Mouse (Mus musculus) stomach, postnatal 0 days (tissue): Measurements from ENCODE around the gene Tuba4a. TPM values are rescaled to one million over a fixed set of nuclear protein-coding genes. Genes with fewer than 3 reads are reported as not detected.

ENCODE experiments used
- ATAC-seq: fragments of 200-750 bp; cut with Nextera tagmentation; 2 replicates; pipeline ENCODE4 v1.8.0; 2017; ENCODE audit not compliant: low FRiP score, low TSS enrichment
- DNase-seq: peaks from one replicate; pipeline ENCODE4 v3.0.0-alpha.2; 2016; ENCODE audit warnings: low spot score
- H3K27ac ChIP-seq: fragments of 300-500 bp; sonication (generic); replicated peaks from 2 replicates; pipeline ENCODE4 v1.5.1; 2014; ENCODE audit warnings: mild to moderate bottlenecking, control low read depth
- H3K27me3 ChIP-seq: fragments of 300-500 bp; sonication (generic); 2 replicates; pipeline ENCODE4 v1.6.1; 2014; ENCODE audit warnings: low read length; ENCODE audit not compliant: control insufficient read depth, insufficient read depth
- H3K36me3 ChIP-seq: fragments of 300-500 bp; sonication (generic); 2 replicates; pipeline ENCODE4 v1.6.1; 2014; ENCODE audit warnings: low read length, mixed read lengths; ENCODE audit not compliant: control insufficient read depth, insufficient read depth
- H3K4me1 ChIP-seq: fragments of 300-500 bp; sonication (generic); replicated peaks from 2 replicates; pipeline ENCODE4 v1.6.1; 2014; ENCODE audit warnings: antibody characterized with exemption; ENCODE audit not compliant: control insufficient read depth, insufficient read depth
- H3K4me2 ChIP-seq: fragments of 300-500 bp; sonication (generic); replicated peaks from 2 replicates; pipeline ENCODE4 v1.6.1; 2014; ENCODE audit warnings: low read depth, mild to moderate bottlenecking, control low read depth, moderate library complexity
- H3K4me3 ChIP-seq: fragments of 300-500 bp; sonication (generic); 2 replicates; pipeline ENCODE4 v1.5.1; 2014; ENCODE audit warnings: low read depth, low read length, control low read depth
- H3K9ac ChIP-seq: fragments of 300-500 bp; sonication (generic); 2 replicates; pipeline ENCODE4 v1.6.1; 2014; ENCODE audit warnings: mild to moderate bottlenecking, low read length, control low read depth, mixed read lengths
- H3K9me3 ChIP-seq: fragments of 300-500 bp; sonication (generic); 2 replicates; pipeline ENCODE4 v1.6.1; 2016; ENCODE audit warnings: low read length; ENCODE audit not compliant: control insufficient read depth
- CTCF ChIP-seq: IDR thresholded peaks from 2 replicates; pipeline ENCODE4 v1.5.1; 2016; ENCODE audit warnings: antibody characterized with exemption, low read depth, mild to moderate bottlenecking, moderate library complexity
- EP300 ChIP-seq: optimal IDR thresholded peaks from 2 replicates; pipeline ENCODE3; 2016; ENCODE audit warnings: antibody characterized with exemption
- WGBS: fragments of 180-500 bp; shearing (Covaris S2); extraction: QIAGEN DNeasy Blood & Tissue Kit; methylation state at CpG from one replicate; pipeline ENCODE4 v1.1.7; 2014; 5-methylcytosine and 5-hydroxymethylcytosine counted together
- microRNA-seq: library from miRNA; unstranded; fragments of <30 nt; microRNA quantifications from one replicate; pipeline ENCODE4, GENCODE M21; 2016
- polyA plus RNA-seq: library from polyadenylated mRNA; unstranded; fragments of >200 nt; fragmentation: Nextera tagmentation; extraction: Ambion mirVana; gene quantifications from 2 replicates; pipeline ENCODE4 v1.2.1, GENCODE M21; 2015

Tuba4a gene
- polyA plus RNA-seq, 1 experiment from 2014 or later, result 314 TPM

DNA sequence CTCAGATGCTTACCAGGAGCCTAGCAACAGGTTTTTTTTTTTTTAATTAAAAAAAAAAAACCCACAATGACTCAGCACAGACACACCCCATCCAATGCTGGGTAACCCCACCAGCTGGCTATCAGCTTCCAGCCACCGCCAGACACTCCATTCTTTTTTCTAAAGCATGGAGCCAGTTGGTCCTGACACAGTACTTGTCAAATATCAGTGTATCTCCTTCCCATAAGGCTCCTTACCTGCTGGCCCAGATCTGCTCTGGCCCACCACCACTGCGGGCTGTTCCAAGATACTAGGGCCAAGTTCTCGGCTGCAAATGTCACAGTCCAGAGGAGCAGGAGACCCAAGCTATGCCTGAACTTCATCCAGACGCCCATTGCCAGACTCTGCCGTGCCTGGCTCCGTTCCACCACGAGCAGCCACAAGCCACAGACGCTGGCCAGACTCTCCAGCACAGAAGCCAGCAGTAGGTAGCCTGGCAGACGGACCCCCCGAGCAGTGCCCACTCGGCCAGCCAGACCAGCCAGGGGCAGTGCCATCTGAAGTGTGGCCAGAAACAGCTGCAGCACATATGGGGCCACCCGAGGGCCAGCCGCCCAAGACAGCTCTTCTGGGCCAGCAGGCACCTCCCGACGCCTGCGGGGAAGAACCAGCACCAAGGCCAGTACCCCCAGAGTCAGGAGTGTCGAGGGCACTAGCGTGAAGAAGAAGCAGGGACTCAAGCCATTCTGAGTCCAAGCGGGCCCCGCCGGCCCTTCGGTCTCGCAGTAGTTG lies 40.1 kb downstream of the Tuba4a start:
- H3K9ac ChIP-seq, result peak overlapping the region; percentile 69
- peaks cover 7% of the 10 kb centered on the region; the same call in 1 of the 2 replicates for H3K4me1 ChIP-seq
- H3K4me2 ChIP-seq, result peak overlapping the region; percentile 92
- TF ChIP-seq EP300 (no peak), CTCF (no peak)
- peak; percentile 61 for DNase-seq
- peak overlapping the region; percentile 81 for H3K27ac ChIP-seq
- H3K9me3 ChIP-seq, result no peaks in the 10 kb centered on the region
- H3K4me3 ChIP-seq, result peak overlapping the region; percentile 62
- no peaks in the 10 kb centered on the region for H3K27me3 ChIP-seq
- H3K36me3 ChIP-seq, result peaks cover 11% of the 10 kb centered on the region; the same call in 1 of the 2 replicates
- 7% methylated on average over 23 of the region's 23 CpGs for WGBS
- peak; percentile 48 for ATAC-seq

DNA sequence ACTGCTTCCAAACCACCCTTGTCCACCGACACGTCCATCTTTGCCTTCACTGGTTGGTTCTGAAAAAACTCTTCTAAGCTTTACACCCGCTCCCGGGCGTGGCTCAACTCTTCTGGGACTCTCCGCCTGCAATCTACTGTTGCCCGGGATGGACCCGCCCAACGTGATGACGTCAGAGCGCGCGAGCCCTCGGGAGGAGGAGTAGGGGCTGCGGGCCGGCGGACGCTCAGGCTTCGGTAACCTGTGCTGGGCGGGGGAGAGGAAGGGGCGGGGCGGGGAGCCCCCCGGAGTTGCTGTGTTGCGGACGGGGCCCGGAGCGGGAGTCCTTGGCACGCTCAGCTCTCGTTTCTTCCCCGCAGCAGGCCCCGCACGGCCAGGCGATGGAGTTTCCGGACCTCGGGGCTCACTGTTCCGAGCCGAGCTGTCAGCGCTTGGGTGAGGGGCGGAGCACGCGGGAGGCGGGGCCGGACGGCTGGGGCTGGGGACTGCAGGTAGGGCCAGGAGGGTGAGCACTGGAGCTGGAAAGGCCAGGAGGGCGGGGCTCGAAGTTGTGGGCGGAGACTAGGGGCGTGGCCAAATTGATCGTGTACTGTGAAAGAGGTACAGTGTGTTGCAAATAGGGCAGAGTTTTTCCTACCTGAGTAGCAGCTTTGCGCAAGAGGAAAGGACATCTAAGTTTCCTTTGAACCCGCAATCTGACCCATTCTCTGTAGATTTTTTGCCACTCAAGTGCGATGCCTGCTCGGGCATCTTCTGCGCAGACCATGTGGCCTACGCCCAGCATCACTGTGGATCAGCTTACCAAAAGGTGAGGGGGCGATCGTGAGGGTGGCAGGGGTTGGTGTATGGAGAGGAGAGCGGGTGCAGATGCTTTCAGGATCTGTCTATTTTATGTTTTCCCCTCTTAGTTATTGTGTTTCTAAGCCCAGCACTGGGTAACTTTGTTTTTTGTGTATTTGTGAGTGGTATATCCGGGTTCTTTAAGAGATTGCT lies 50.9 kb downstream of the Tuba4a start, which contains the start of gene Zfand2b:
Gene Zfand2b (plus strand): TSS at position 175 of the 993 bp plus-strand sequence.
- no peaks in the 10 kb centered on the region for H3K9me3 ChIP-seq
- ATAC-seq, result peak; percentile 98
- 2% methylated on average over 58 of the region's 59 CpGs for WGBS

DNA sequence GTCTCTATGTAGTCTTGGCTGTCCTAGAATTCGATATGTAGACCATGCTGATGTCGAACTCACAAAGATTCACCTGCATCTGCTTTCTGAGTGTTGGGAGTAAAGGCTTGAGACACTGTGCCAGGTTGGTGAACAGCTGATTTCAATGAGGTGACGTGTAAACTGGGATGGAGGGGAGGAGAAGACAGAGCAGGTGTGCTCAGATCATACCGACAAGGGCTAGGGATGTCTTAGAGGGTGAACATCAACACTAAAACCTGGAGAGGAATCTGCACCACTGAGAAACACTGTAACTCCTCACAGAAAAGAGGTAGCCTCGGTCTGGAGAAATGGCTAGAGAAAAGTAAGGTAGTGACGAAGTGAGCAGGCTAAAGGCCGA lies 51.6 kb downstream of the Tuba4a start:
- DNase-seq (no peak), ATAC-seq (peak; percentile 12)
- no peaks in the 10 kb centered on the region for H3K27me3 ChIP-seq
- TF ChIP-seq EP300 (no peak), CTCF (no peak)
- no peaks in the 10 kb centered on the region for H3K9me3 ChIP-seq
- H3K9ac ChIP-seq, result peak overlapping the region; percentile 79; the same call in 1 of the 2 replicates
- H3K36me3 ChIP-seq, result peaks cover 13% of the 10 kb centered on the region; the same call in 1 of the 2 replicates
- WGBS, result 9% methylated on average over 7 of the region's 7 CpGs
- H3K4me2 ChIP-seq, result peak overlapping the region; percentile 65
- H3K4me3 ChIP-seq, result peak overlapping the region; percentile 83
- peak overlapping the region; percentile 90 for H3K27ac ChIP-seq
- H3K4me1 ChIP-seq, result 0 out of 2 replicates have a peak, but pooled peaks cover 3% of the 10 kb centered on the region

More for the DNA sequence above, 50.9 kb downstream of the Tuba4a start, which contains the start of gene Zfand2b:
- peak within 1 kb of the TSS; percentile 83 for H3K4me3 ChIP-seq
- H3K27me3 ChIP-seq, result no peaks in the 10 kb centered on the region
- peak within 1 kb of the TSS; percentile 90 for H3K27ac ChIP-seq
- H3K4me1 ChIP-seq, result 0 out of 2 replicates have a peak, but pooled peaks cover 3% of the 10 kb centered on the region
- peaks cover 19% of the 10 kb centered on the region; the same call in 1 of the 2 replicates for H3K36me3 ChIP-seq
- TF ChIP-seq CTCF, result no peak
- TF ChIP-seq EP300, result no peak
- H3K4me2 ChIP-seq, result peak within 1 kb of the TSS; percentile 65
- H3K9ac ChIP-seq, result peak within 1 kb of the TSS; percentile 79
- peak; percentile 99 for DNase-seq

Small RNA genes lying within 50 kb of the gene (microRNA-seq; reads per million reads assigned to microRNA genes)
- gene Gm27943, result not detected

Other genes starting within 250 kb of the Tuba4a start
- 3.5 and 4.2 TPM in 2 replicates for gene Nhej1, start 94.7 kb downstream of the Tuba4a start, polyA plus RNA-seq
- gene Slc23a3, start 86.0 kb downstream of the Tuba4a start, polyA plus RNA-seq, result 2.2 TPM in 2 replicates
- 35.1 and 38.3 TPM in 2 replicates for gene Cnppd1, start 77.2 kb downstream of the Tuba4a start, polyA plus RNA-seq
- 30.4 and 31.2 TPM in 2 replicates for gene Retreg2, start 77.1 kb downstream of the Tuba4a start, polyA plus RNA-seq
- 43.0 and 44.5 TPM in 2 replicates for gene Zfand2b, start 51.2 kb downstream of the Tuba4a start, polyA plus RNA-seq
- gene Abcb6, start 39.5 kb downstream of the Tuba4a start, polyA plus RNA-seq, result 20.9 and 21.5 TPM in 2 replicates
- 12.9 and 13.6 TPM in 2 replicates for gene Ankzf1, start 27.7 kb downstream of the Tuba4a start, polyA plus RNA-seq
- gene Atg9a, start 27.7 kb downstream of the Tuba4a start, polyA plus RNA-seq, result 17.4 and 18.8 TPM in 2 replicates
- gene Glb1l, start 9.1 kb downstream of the Tuba4a start, polyA plus RNA-seq, result 5.2 and 7.1 TPM in 2 replicates
- gene Stk16, start 9.0 kb downstream of the Tuba4a start, polyA plus RNA-seq, result 57.9 and 58.1 TPM in 2 replicates
- 0.25 TPM in 1 of 2 replicates, not detected in the other for gene A630095N17Rik, start 12.2 kb upstream of the Tuba4a start, polyA plus RNA-seq
- gene Dnajb2, start 16.5 kb upstream of the Tuba4a start, polyA plus RNA-seq, result 24.2 and 25.8 TPM in 2 replicates
- gene Ptprn, start 44.6 kb upstream of the Tuba4a start, polyA plus RNA-seq, result 2.3 and 2.5 TPM in 2 replicates
- 7.7 and 8.7 TPM in 2 replicates for gene Resp18, start 58.5 kb upstream of the Tuba4a start, polyA plus RNA-seq
- 104 and 108 TPM in 2 replicates for gene Dnpep, start 98.1 kb upstream of the Tuba4a start, polyA plus RNA-seq
- gene Des, start 140.5 kb upstream of the Tuba4a start, polyA plus RNA-seq, result 223 and 291 TPM in 2 replicates
- gene Speg, start 155.4 kb upstream of the Tuba4a start, polyA plus RNA-seq, result 28.8 and 30.0 TPM in 2 replicates
- gene Gmppa, start 216.1 kb upstream of the Tuba4a start, polyA plus RNA-seq, result 85.2 and 98.6 TPM in 2 replicates
- gene Asic4, start 230.6 kb upstream of the Tuba4a start, polyA plus RNA-seq, result 0.55 and 0.63 TPM in 2 replicates